Mouse (Mus musculus) right cerebral cortex, postnatal 4 days (tissue): ENCODE results near the gene Olfr1270.
"Not testable (repeated sequence)": the region's sequence is repeated elsewhere in the genome, so short reads cannot be mapped to it uniquely, and the experiment has no call there.

Experiments
- DNase-seq: peaks from one replicate; pipeline ENCODE4 v3.0.0-alpha.2; 2022

Olfr1270 gene

DNA sequence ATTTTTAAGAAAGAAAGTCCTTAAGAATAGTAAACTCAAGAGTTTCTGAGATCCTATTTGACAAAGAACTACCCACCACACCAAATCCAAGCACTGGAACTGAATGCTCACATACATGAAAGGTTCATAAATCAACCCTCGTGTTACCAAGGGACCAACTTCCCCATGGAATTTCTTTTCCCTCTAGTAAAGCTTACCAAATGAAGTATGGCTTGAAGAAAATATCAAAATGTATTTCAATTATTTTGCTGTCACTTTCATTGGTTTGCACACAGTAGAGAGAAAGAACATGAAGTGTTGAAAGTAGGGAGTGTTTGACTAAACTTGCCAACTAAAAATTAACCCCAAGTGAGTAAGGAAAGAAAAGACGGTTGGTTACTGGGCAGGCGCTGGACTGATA is at the start of gene Olfr1270:
Gene Olfr1270 (minus strand): TSS at position 101 of the 400 bp plus-strand sequence.
- no peak for DNase-seq

DNA sequence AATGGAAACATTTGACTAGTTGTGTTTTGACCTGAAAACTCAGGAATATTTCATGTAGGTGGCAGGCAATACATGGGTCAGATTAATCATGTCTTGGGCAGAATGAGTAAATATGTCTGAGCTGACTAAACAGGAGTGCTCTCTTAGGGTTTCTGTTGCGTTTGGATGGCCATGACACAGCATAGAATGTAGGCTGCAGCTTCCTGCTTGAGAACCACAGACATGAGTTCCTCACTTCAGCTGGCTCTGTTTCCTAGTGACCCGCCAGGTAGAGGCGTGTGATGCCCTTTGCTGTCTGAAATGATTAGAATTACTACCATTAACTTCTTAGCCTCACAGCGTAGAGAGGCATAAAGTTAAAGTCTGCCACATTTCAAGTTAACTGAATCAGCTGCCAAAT is 46.7 kb upstream of the Olfr1270 start:
- DNase-seq = not testable (repeated sequence)

DNA sequence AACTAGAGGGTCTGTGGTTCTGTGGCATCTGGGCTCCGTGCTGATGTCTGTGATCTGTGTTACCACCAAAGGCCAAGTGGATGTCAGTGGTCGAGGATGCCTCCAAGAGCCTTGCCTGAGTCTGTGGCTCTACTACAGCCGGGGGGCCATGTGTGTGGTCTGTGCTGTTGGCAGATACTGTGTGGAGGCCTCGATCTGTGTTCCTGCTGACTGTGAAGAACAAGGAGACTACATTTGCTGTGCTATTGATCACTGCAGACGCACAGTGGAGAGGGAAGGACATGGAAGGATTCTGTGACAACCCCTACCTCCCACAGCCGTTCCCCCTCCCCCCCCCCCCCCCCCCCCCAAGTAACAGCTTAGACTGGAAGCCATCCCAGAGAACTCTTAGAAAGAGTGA is 42.4 kb upstream of the Olfr1270 start:
- DNase-seq = not testable (repeated sequence)

DNA sequence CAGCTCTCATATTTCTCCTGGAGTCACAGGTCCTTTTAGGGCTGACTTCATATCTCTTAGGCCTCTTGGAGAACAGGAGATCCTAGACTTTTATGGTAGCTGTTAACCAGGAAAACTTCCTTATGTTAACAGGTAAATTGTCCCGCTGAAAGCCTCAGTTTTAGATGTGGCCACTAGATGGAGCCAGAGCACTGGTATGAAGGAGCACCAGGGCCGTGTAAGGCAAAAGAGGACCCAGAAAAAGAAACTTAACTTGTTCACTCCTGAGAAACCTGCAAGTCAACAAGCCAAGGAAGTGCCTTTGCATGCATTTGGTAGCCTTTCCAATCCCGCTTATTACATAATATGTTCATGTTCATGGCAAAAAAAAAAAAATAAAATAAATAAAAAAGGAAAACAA is 41.9 kb upstream of the Olfr1270 start:
- not testable (repeated sequence) for DNase-seq

DNA sequence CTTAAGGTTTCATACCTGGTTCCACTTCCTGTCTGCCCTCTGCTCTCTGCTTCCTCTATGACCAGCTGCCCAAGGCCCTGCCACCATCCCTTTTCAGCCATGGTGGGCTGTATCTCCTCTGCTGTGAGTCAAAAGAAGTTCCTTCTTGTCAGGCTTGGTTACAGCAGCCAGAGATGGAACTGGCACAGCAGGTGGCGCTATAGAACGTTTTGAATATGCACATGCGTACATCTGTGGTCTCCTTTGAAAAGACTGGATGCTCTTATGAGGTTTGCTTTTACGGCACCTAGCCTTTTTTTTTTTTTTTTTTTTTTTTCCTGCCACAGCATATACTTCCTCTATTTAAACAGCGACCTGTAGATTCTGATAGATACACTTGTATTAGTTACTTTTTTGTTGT is 34.2 kb upstream of the Olfr1270 start:
- not testable (repeated sequence) for DNase-seq

DNA sequence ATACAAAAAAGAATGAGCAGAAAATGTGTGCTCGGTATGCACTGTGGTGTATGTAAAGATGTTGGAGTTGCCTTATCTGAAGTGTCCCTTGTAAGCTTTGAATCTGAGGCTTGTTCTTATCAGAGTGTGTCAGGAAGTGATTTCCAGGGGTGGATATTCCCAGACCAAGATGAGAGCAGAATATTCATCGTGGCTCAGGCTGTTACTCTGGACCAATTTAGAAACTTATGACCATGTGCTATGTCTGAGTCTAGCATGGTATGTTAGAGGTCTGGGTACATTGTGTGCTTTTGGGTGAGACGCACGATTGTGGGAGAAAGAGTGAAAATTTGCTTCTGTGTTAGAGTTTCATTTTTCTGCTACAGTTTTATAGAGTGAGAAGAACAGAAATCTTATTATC is 33.2 kb upstream of the Olfr1270 start:
- not testable (repeated sequence) for DNase-seq

DNA sequence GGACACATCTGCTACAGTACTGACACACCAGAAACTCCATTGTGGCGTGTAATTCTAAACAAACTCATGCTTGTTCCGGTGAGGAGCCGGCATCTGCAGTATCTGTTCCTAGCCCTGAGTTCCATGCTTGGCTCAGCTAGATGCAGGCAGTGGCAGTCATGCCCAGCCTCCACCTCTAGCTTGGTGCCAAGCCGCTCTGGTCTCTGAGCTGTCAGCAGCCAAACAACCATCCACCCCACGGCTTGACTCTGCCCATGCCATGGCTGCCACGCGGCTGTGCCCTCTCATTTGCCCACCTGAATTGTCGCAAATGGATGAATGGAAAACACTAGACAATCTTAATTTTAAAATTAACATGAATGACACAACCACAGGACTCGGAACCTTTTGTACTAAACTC is 1.0 kb upstream of the Olfr1270 start:
- DNase-seq = no peak

DNA sequence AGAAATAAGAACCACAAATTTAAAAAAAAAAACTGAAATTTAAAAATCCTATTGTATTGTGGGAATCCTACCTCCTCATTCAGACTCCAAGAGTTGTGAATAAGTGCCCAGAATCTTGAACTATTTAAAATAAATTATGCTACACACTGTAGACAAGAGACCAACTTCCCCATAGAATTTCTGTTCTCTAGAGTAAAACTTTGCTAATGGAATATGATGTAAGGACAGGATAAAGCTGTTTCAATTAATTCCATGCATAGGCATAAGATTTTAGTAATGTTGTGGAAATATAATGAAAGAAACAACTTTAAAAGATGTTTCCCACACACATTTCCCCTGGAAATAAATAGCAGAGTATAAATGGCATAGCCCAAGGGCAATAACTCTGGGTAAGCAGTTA is 10.7 kb downstream of the Olfr1270 start, which contains the start of gene Olfr32:
Gene Olfr32 (minus strand): TSS at position 101 of the 400 bp plus-strand sequence.
- no peak for DNase-seq

DNA sequence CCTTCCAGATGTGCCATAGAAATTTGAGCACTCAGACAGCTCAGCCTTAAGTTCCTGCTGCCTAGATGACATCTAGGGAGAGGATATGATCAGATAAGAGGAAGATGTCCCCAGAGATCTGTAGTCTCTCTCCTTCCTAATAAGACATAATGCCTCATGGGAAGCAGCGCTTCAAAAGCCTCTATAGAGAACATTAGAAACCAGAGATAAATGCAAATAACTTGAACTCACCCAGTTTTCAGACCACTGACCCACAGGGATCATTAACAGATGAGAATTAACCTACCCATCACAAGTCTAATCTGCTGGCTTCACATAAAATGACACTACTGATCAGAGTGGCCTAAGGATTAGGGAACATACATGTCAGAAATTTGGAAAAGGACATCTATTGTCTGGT is 31.6 kb downstream of the Olfr1270 start, which contains the start of gene Olfr1269:
Gene Olfr1269 (minus strand): TSS at position 101 of the 400 bp plus-strand sequence.
- DNase-seq = no peak
